Mouse (Mus musculus) spleen, postnatal 4 days (tissue): ENCODE results near the gene Hnf4a.

Experiments
- DNase-seq, 2 experiments: peaks; one replicate each; pipeline ENCODE4 v3.0.0; 2022; ENCODE audit warnings: low spot score in 2 of 2

Gene Hnf4a

GRCm38 (mm10) chr2:163491351-163491750 lies 15.3 kb upstream of the Hnf4a start:
- no peak for DNase-seq

GRCm38 (mm10) chr2:163492018-163492417 lies 14.6 kb upstream of the Hnf4a start, which contains the start of gene R3hdml:
Gene R3hdml (plus strand): TSS chr2:163492318.
- DNase-seq, result no peak

GRCm38 (mm10) chr2:163493031-163493430 lies 13.6 kb upstream of the Hnf4a start:
- DNase-seq, result no peak

- DNase-seq, result no peak
Measured at GRCm38 (mm10) chr2:163493976-163494375, 12.6 kb upstream of the Hnf4a start.

GRCm38 (mm10) chr2:163494456-163494855 lies 12.2 kb upstream of the Hnf4a start:
- no peak for DNase-seq

GRCm38 (mm10) chr2:163502219-163502618 lies 4.4 kb upstream of the Hnf4a start:
- no peak for DNase-seq

GRCm38 (mm10) chr2:163503191-163503590 lies 3.4 kb upstream of the Hnf4a start:
- DNase-seq, result no peak

- no peak for DNase-seq
Measured at GRCm38 (mm10) chr2:163525761-163526243, 19.2 kb downstream of the Hnf4a start.

GRCm38 (mm10) chr2:163527497-163527896 lies 20.9 kb downstream of the Hnf4a start:
- no peak for DNase-seq

- no peak for DNase-seq
Measured at GRCm38 (mm10) chr2:163530418-163530817, 23.8 kb downstream of the Hnf4a start.

- peak; percentile 72 to 91 for DNase-seq
Measured at GRCm38 (mm10) chr2:163531917-163532316, 25.3 kb downstream of the Hnf4a start.

- no peak for DNase-seq
Measured at GRCm38 (mm10) chr2:163533226-163533625, 26.6 kb downstream of the Hnf4a start.

- DNase-seq, result peak; percentile 81 to 94
Measured at GRCm38 (mm10) chr2:163534958-163535524, 28.4 kb downstream of the Hnf4a start.

GRCm38 (mm10) chr2:163537443-163537842 lies 30.8 kb downstream of the Hnf4a start:
- no peak for DNase-seq

- DNase-seq, result no peak
Measured at GRCm38 (mm10) chr2:163538410-163538809, 31.8 kb downstream of the Hnf4a start.

GRCm38 (mm10) chr2:163539321-163540040 lies 32.9 kb downstream of the Hnf4a start:
- no peak for DNase-seq

- DNase-seq, result no peak
Measured at GRCm38 (mm10) chr2:163540231-163541117, 33.9 kb downstream of the Hnf4a start.

GRCm38 (mm10) chr2:163541568-163542182 lies 35.1 kb downstream of the Hnf4a start:
- no peak for DNase-seq

- DNase-seq, result no peak
Measured at GRCm38 (mm10) chr2:163542674-163543073, 36.1 kb downstream of the Hnf4a start.

- no peak for DNase-seq
Measured at GRCm38 (mm10) chr2:163546623-163547318, 40.2 kb downstream of the Hnf4a start.

GRCm38 (mm10) chr2:163548822-163549221 lies 42.2 kb downstream of the Hnf4a start:
- no peak for DNase-seq
